Mouse (Mus musculus) inflammation-experienced regulatory T-cells, adult 16 weeks (primary cell): ENCODE data around the gene Gm3371. TPM values are rescaled to one million over a fixed set of nuclear protein-coding genes. Genes with fewer than 3 reads are reported as not detected.

Source experiments
- polyA plus RNA-seq: library from polyadenylated mRNA; unstranded; fragments of 100-300 nt; shearing (Covaris generic); gene quantifications from one replicate; pipeline ENCODE4 v1.2.1, GENCODE M21; 2017

Gene Gm3371
- polyA plus RNA-seq, result not detected

GRCm38 (mm10) chr14:44410588-44410987, at the start of gene Gm3371:
Gene Gm3371, minus strand, starts transcription at chr14:44410688.

DNA sequence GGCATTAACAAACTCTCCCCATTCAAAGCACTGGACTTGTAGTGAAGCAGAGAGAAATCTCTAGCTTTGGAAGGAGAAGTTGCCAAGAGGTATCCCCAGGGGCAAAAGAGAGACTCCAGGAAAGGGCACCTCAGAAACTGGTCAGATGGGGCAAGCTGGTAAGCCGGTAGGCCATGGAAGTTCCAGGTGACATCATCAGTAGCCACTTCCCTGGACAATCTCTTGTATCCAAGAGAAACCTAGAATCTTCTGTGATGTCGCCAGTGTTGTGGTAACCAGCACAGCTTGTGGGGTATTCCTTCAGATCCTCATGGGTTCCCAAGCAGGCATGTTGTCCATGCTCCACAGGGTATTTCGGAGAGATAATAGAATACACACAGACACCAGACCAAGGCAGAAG, 22.8 kb upstream of the Gm3371 start, which contains the start of gene Gm8232:
TSS of gene Gm8232 (plus strand) at position 301 of the 400 bp plus-strand sequence.

GRCm38 (mm10) chr14:44365057-44365456, 45.4 kb downstream of the Gm3371 start, which contains the start of gene Gm8229:
Gene Gm8229, plus strand, starts transcription at chr14:44365357.

Other genes with a start within 250 kb of the Gm3371 start
- not detected for gene Gm8212, start 213.0 kb downstream of the Gm3371 start, polyA plus RNA-seq
- not detected for gene 4930503E14Rik, start 197.4 kb downstream of the Gm3371 start, polyA plus RNA-seq
- not detected for gene Gm8220, start 125.1 kb downstream of the Gm3371 start, polyA plus RNA-seq
- gene Gm5930, start 72.1 kb downstream of the Gm3371 start, polyA plus RNA-seq, result not detected
- gene Gm8229, start 45.3 kb downstream of the Gm3371 start, polyA plus RNA-seq, result not detected
- gene Gm8232, start 22.9 kb upstream of the Gm3371 start, polyA plus RNA-seq, result not detected
- not detected for gene BC061237, start 81.8 kb upstream of the Gm3371 start, polyA plus RNA-seq
- not detected for gene Gm17093, start 107.6 kb upstream of the Gm3371 start, polyA plus RNA-seq
- not detected for gene Gm8247, start 172.5 kb upstream of the Gm3371 start, polyA plus RNA-seq
- gene Gm5624, start 217.2 kb upstream of the Gm3371 start, polyA plus RNA-seq, result not detected